Mouse (Mus musculus) embryonic facial prominence, embryonic 14.5 days (tissue): Measurements from ENCODE around the gene Ldlrad3. TPM values are rescaled to one million over a fixed set of nuclear protein-coding genes. Genes with fewer than 3 reads are reported as not detected.
A peak's percentile ranks its signal among the peaks of the same experiment; 100 is the strongest.

ENCODE experiments used
- ATAC-seq: fragments of 200-750 bp; cut with Nextera tagmentation; 2 replicates; pipeline ENCODE4 v1.8.0; 2017; ENCODE audit warnings: low read depth, moderate number of reproducible peaks, moderate TSS enrichment
- DNase-seq: peaks from one replicate; pipeline ENCODE4 v3.0.0-alpha.2; 2015; ENCODE audit warnings: low spot score
- H3K27ac ChIP-seq: fragments of 300-500 bp; sonication (generic); replicated peaks from 2 replicates; pipeline ENCODE4 v1.5.1; 2014; ENCODE audit warnings: low read depth, mild to moderate bottlenecking, low read length, moderate library complexity
- H3K27me3 ChIP-seq: fragments of 300-500 bp; sonication (generic); replicated peaks from 2 replicates; pipeline ENCODE4 v1.6.1; 2014; ENCODE audit warnings: low read length; ENCODE audit not compliant: control insufficient read depth, insufficient read depth
- H3K36me3 ChIP-seq: fragments of 300-500 bp; sonication (generic); 2 replicates; pipeline ENCODE4 v1.6.1; 2014; ENCODE audit warnings: low read length, mixed read lengths; ENCODE audit not compliant: control insufficient read depth, insufficient read depth
- H3K4me1 ChIP-seq: fragments of 300-500 bp; sonication (generic); 2 replicates; pipeline ENCODE4 v1.6.1; 2014; ENCODE audit warnings: antibody characterized with exemption, low read length; ENCODE audit not compliant: control insufficient read depth, insufficient read depth
- H3K4me2 ChIP-seq: fragments of 300-500 bp; sonication (generic); 2 replicates; pipeline ENCODE4 v1.6.1; 2014; ENCODE audit warnings: low read depth, mild to moderate bottlenecking, low read length, moderate library complexity, mixed read lengths
- H3K4me3 ChIP-seq: fragments of 300-500 bp; sonication (generic); 2 replicates; pipeline ENCODE4 v1.5.1; 2014; ENCODE audit warnings: low read depth, mild to moderate bottlenecking, low read length
- H3K9ac ChIP-seq: fragments of 300-500 bp; sonication (generic); 2 replicates; pipeline ENCODE4 v1.6.1; 2014; ENCODE audit warnings: low read depth, mild to moderate bottlenecking, low read length, moderate library complexity, mixed read lengths
- H3K9me3 ChIP-seq: fragments of 300-500 bp; sonication (generic); 2 replicates; pipeline ENCODE4 v1.6.1; 2016; ENCODE audit warnings: low read length; ENCODE audit not compliant: control insufficient read depth
- WGBS: fragments of 180-500 bp; shearing (Covaris S2); extraction: QIAGEN DNeasy Blood & Tissue Kit; methylation state at CpG from one replicate; pipeline ENCODE4 v1.1.7; 2014; 5-methylcytosine and 5-hydroxymethylcytosine counted together
- polyA plus RNA-seq: library from polyadenylated mRNA; unstranded; fragments of >200 nt; fragmentation: Nextera tagmentation; extraction: Ambion mirVana; gene quantifications from 2 replicates; pipeline ENCODE4 v1.2.1, GENCODE M21; 2014

Gene Ldlrad3
- polyA plus RNA-seq, result 48.2 and 48.8 TPM in 2 replicates

GRCm38 (mm10) chr2:102185951-102186561 lies at the start of gene Ldlrad3:
TSS of gene Ldlrad3 (minus strand) at chr2:102186385.
- Histone ChIP-seq H3K36me3 (no peaks in the 10 kb centered on the region), H3K4me2 (peak within 1 kb of the TSS; percentile 71), H3K9me3 (no peaks in the 10 kb centered on the region), H3K9ac (peak within 1 kb of the TSS; percentile 90), H3K4me3 (peak within 1 kb of the TSS; percentile 80), H3K27me3 (no peaks in the 10 kb centered on the region), H3K4me1 (peaks cover 32% of the 10 kb centered on the region), H3K27ac (peak within 1 kb of the TSS; percentile 93)
- ATAC-seq (peak; percentile 96), DNase-seq (peak; percentile 89)
- under 1% methylated on average over 28 of the region's 77 CpGs for WGBS

- Histone ChIP-seq H3K27me3 (no peaks in the 10 kb centered on the region), H3K4me2 (peak overlapping the region; percentile 29), H3K36me3 (no peaks in the 10 kb centered on the region), H3K4me3 (no peak overlapping the region), H3K4me1 (peaks cover 15% of the 10 kb centered on the region), H3K27ac (peak overlapping the region; percentile 81), H3K9ac (0 out of 2 replicates have a peak overlapping the region, but pooled peaks have one; percentile 17), H3K9me3 (no peaks in the 10 kb centered on the region)
- WGBS, result 8% methylated on average over 5 of the region's 5 CpGs
- peak; percentile 95 for ATAC-seq
- DNase-seq, result peak; percentile 91
These were observed 45.3 kb upstream of the Ldlrad3 start for GRCm38 (mm10) chr2:102231470-102231869.

- H3K9ac ChIP-seq, result no peak overlapping the region
- no peaks in the 10 kb centered on the region for H3K9me3 ChIP-seq
- WGBS, result 100% methylated on average over 2 of the region's 2 CpGs
- DNase-seq (no peak), ATAC-seq (no peak)
- H3K27ac ChIP-seq, result no peak overlapping the region
- no peak overlapping the region for H3K4me3 ChIP-seq
- no peaks in the 10 kb centered on the region for H3K36me3 ChIP-seq
- H3K4me2 ChIP-seq, result no peak overlapping the region
- H3K27me3 ChIP-seq, result no peaks in the 10 kb centered on the region
- H3K4me1 ChIP-seq, result peaks cover 15% of the 10 kb centered on the region
These were observed 42.9 kb upstream of the Ldlrad3 start for GRCm38 (mm10) chr2:102229126-102229525.

- no peak overlapping the region for H3K4me2 ChIP-seq
- H3K36me3 ChIP-seq, result no peaks in the 10 kb centered on the region
- ATAC-seq (no peak), DNase-seq (peak; percentile 30)
- H3K9me3 ChIP-seq, result no peaks in the 10 kb centered on the region
- H3K27me3 ChIP-seq, result no peaks in the 10 kb centered on the region
- H3K9ac ChIP-seq, result no peak overlapping the region
- no peak overlapping the region for H3K27ac ChIP-seq
- peaks cover 19% of the 10 kb centered on the region for H3K4me1 ChIP-seq
- H3K4me3 ChIP-seq, result no peak overlapping the region
- WGBS, result 58% methylated on average over 5 of the region's 5 CpGs
These were observed 42.1 kb upstream of the Ldlrad3 start for GRCm38 (mm10) chr2:102228331-102228730.

GRCm38 (mm10) chr2:102227839-102228238 lies 41.7 kb upstream of the Ldlrad3 start:
- 78% methylated on average over 8 of the region's 8 CpGs for WGBS
- H3K4me2 ChIP-seq, result no peak overlapping the region
- no peak for ATAC-seq

GRCm38 (mm10) chr2:102226274-102226673 lies 40.1 kb upstream of the Ldlrad3 start:
- WGBS, result 77% methylated on average over 15 of the region's 15 CpGs
- ATAC-seq, result no peak
- no peak for DNase-seq

More at GRCm38 (mm10) chr2:102227839-102228238, 41.7 kb upstream of the Ldlrad3 start:
- no peaks in the 10 kb centered on the region for H3K27me3 ChIP-seq
- H3K27ac ChIP-seq, result no peak overlapping the region
- no peaks in the 10 kb centered on the region for H3K36me3 ChIP-seq
- H3K9me3 ChIP-seq, result no peaks in the 10 kb centered on the region
- H3K4me3 ChIP-seq, result no peak overlapping the region
- no peak overlapping the region for H3K9ac ChIP-seq
- peaks cover 22% of the 10 kb centered on the region for H3K4me1 ChIP-seq
- no peak for DNase-seq

GRCm38 (mm10) chr2:102223355-102224128 lies 37.4 kb upstream of the Ldlrad3 start:
- Histone ChIP-seq H3K36me3 (no peaks in the 10 kb centered on the region), H3K27me3 (no peaks in the 10 kb centered on the region), H3K4me1 (peaks cover 10% of the 10 kb centered on the region), H3K4me2 (no peak overlapping the region), H3K9ac (no peak overlapping the region), H3K27ac (no peak overlapping the region), H3K9me3 (no peaks in the 10 kb centered on the region), H3K4me3 (no peak overlapping the region)
- DNase-seq (no peak), ATAC-seq (no peak)
- WGBS, result 16% methylated on average over 11 of the region's 11 CpGs

More at GRCm38 (mm10) chr2:102226274-102226673, 40.1 kb upstream of the Ldlrad3 start:
- no peaks in the 10 kb centered on the region for H3K36me3 ChIP-seq
- H3K27ac ChIP-seq, result no peak overlapping the region
- no peak overlapping the region for H3K4me2 ChIP-seq
- H3K9me3 ChIP-seq, result no peaks in the 10 kb centered on the region
- H3K4me3 ChIP-seq, result no peak overlapping the region
- H3K27me3 ChIP-seq, result no peaks in the 10 kb centered on the region
- H3K4me1 ChIP-seq, result peaks cover 14% of the 10 kb centered on the region
- H3K9ac ChIP-seq, result no peak overlapping the region

- ATAC-seq (no peak), DNase-seq (no peak)
- Histone ChIP-seq H3K36me3 (no peaks in the 10 kb centered on the region), H3K4me3 (no peak overlapping the region), H3K27ac (no peak overlapping the region), H3K9ac (no peak overlapping the region), H3K27me3 (no peaks in the 10 kb centered on the region), H3K4me2 (no peak overlapping the region), H3K9me3 (no peaks in the 10 kb centered on the region), H3K4me1 (peaks cover 10% of the 10 kb centered on the region)
- WGBS, result 65% methylated on average over 3 of the region's 3 CpGs
These were observed 36.6 kb upstream of the Ldlrad3 start for GRCm38 (mm10) chr2:102222749-102223148.
